Comparison of ENCODE assay signal across 14 mouse cellular contexts in the genomic region with DNA sequence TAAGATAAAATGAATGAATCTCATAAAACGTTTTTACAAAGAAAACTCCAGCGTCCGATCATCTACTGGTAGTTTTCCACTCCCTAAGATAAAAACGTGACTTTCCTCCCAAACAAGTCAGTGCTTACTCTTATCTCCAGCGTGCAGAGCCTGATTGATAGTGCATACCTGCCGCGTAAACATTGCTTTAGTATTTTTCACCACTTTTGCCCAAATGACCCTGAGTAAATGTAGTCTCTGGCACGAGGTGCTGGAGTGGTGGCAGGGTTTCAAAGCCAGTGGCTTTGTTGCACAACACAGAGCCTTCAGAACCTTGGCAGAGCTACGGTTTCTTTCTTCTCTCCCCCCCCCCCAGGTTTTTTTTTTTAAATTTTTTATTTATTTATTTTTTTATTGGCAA. TPM values are rescaled to one million over a fixed set of nuclear protein-coding genes. Genes with fewer than 3 reads are reported as not detected.
DNase-seq lines count a peak whose midpoint lies in the region; ATAC-seq and TF ChIP-seq lines count a peak whose summit lies in the region.
"Had no signal": no experiment of that assay in that cellular context is flagged by ENCODE, and none has a peak within 500 bp of the region (broad histone marks: within the 10 kb centered on the region; RNA-seq: fewer than 3 reads in every experiment).

No protein-coding gene starts in this region.

- H3K9me3 ChIP-seq in heart, embryonic 14.5 days (ENCODE audit: control insufficient read depth, low read length), result no peaks in the 10 kb centered on the region
- H3K9me3 ChIP-seq in MEL (replicated peaks; ENCODE audit: insufficient read depth, low read length), result no peaks in the 10 kb centered on the region
- no peaks in the 10 kb centered on the region for H3K9me3 ChIP-seq in midbrain, embryonic 14.5 days (ENCODE audit: control insufficient read depth, low read length)
- H3K9me3 ChIP-seq in hindbrain, embryonic 12.5 days (replicated peaks), result no peaks in the 10 kb centered on the region
- H3K9me3 ChIP-seq: hindbrain, embryonic 15.5 days had no signal

- peak in 1 of 2 experiments; percentile 50; a peak in 3 of 4 replicates for TF ChIP-seq EP300 in MEL (IDR thresholded peaks at IDR 0.05; ENCODE audit: low read depth in 1 of 2, low read length in 2 of 2)

- TF ChIP-seq RAD21 in MEL (IDR thresholded peaks at IDR 0.05; ENCODE audit: low read depth, low read length), result no peak

- no peaks in the 10 kb centered on the region for H3K79me2 ChIP-seq in MEL (ENCODE audit: control insufficient read depth, insufficient read depth, low read length, poor library complexity)

- no peaks in the 10 kb centered on the region for H3K4me1 ChIP-seq in heart, embryonic 14.5 days (ENCODE audit: control insufficient read depth in 2 of 2, insufficient read depth in 2 of 2, low read length in 2 of 2)
- peaks cover 0 to 3% of the 10 kb centered on the region in 2 experiments; a peak in 2 of 4 replicates for H3K4me1 ChIP-seq in MEL (ENCODE audit: control insufficient read depth in 1 of 2, insufficient read depth in 2 of 2, low read length in 2 of 2)
- no peaks in the 10 kb centered on the region for H3K4me1 ChIP-seq in midbrain, embryonic 14.5 days (ENCODE audit: control insufficient read depth, insufficient read depth, low read length)
- no peaks in the 10 kb centered on the region for H3K4me1 ChIP-seq in hindbrain, embryonic 12.5 days
- H3K4me1 ChIP-seq: hindbrain, embryonic 15.5 days had no signal

- ATAC-seq in heart, embryonic 14.5 days (ENCODE audit: insufficient number of reproducible peaks, insufficient read depth, low FRiP score, low read depth), result no peak
- no peak for ATAC-seq in midbrain, embryonic 14.5 days (ENCODE audit: low FRiP score, low TSS enrichment)
- no peak for ATAC-seq in hindbrain, embryonic 12.5 days (ENCODE audit: low FRiP score)
- ATAC-seq: CD4-positive, CD25-positive, alpha-beta regulatory T cell, adult 4 months; forebrain, embryonic 16.5 days had no signal

- WGBS in heart, embryonic 14.5 days, result 40% methylated on average over 9 of the region's 9 CpGs
- 91% methylated on average over 9 of the region's 9 CpGs for WGBS in midbrain, embryonic 14.5 days
- 83% methylated on average over 9 of the region's 9 CpGs for WGBS in hindbrain, embryonic 12.5 days

- no peak for TF ChIP-seq CTCF in MEL (IDR thresholded peaks at IDR 0.05 in 2 of 3, conservative IDR thresholded peaks at IDR 0.05 in 1 of 3; ENCODE audit: control insufficient read depth in 1 of 3, insufficient read depth in 1 of 3, low read depth in 2 of 3, low read length in 3 of 3, poor library complexity in 1 of 3, severe bottlenecking in 1 of 3)

- no peak overlapping the region for H3K4me3 ChIP-seq in heart, embryonic 14.5 days (ENCODE audit: control insufficient read depth in 1 of 2, insufficient read depth in 1 of 2, low read depth in 1 of 2, low read length in 2 of 2)
- H3K4me3 ChIP-seq in MEL (ENCODE audit: control insufficient read depth in 1 of 2, insufficient read depth in 1 of 2, low read depth in 2 of 2, low read length in 2 of 2), result 0 out of 4 replicates have a peak overlapping the region, but pooled peaks of 1 of the 2 experiments have one; percentile 21
- no peak overlapping the region for H3K4me3 ChIP-seq in midbrain, embryonic 14.5 days (replicated peaks; ENCODE audit: low read depth, low read length)
- H3K4me3 ChIP-seq in hindbrain, embryonic 12.5 days, result no peak overlapping the region
- H3K4me3 ChIP-seq: hindbrain, embryonic 15.5 days had no signal

- no peak overlapping the region for H3K9ac ChIP-seq in heart, embryonic 14.5 days (ENCODE audit: low read length)
- no peak overlapping the region for H3K9ac ChIP-seq in MEL (ENCODE audit: control insufficient read depth, low read depth, low read length, poor library complexity, severe bottlenecking)
- H3K9ac ChIP-seq in midbrain, embryonic 14.5 days (replicated peaks; ENCODE audit: low read length), result no peak overlapping the region
- H3K9ac ChIP-seq in hindbrain, embryonic 12.5 days, result no peak overlapping the region
- H3K9ac ChIP-seq: hindbrain, embryonic 15.5 days; liver, embryonic 14.5 days had no signal

- H3K27ac ChIP-seq in heart, embryonic 14.5 days (replicated peaks in 1 of 2; ENCODE audit: control insufficient read depth in 1 of 2, insufficient read depth in 1 of 2, low read depth in 2 of 2, low read length in 2 of 2), result no peak overlapping the region
- no peak overlapping the region for H3K27ac ChIP-seq in MEL (ENCODE audit: control insufficient read depth, low read depth, low read length)
- no peak overlapping the region for H3K27ac ChIP-seq in midbrain, embryonic 14.5 days (replicated peaks; ENCODE audit: low read depth, low read length)
- no peak overlapping the region for H3K27ac ChIP-seq in hindbrain, embryonic 12.5 days
- H3K27ac ChIP-seq: hindbrain, embryonic 15.5 days; liver, embryonic 14.5 days had no signal

- H3K27me3 ChIP-seq in heart, embryonic 14.5 days (ENCODE audit: control insufficient read depth, insufficient read depth, low read length), result no peaks in the 10 kb centered on the region
- H3K27me3 ChIP-seq in MEL (ENCODE audit: control insufficient read depth in 1 of 2, insufficient read depth in 2 of 2, low read length in 2 of 2), result no peaks in the 10 kb centered on the region
- no peaks in the 10 kb centered on the region for H3K27me3 ChIP-seq in midbrain, embryonic 14.5 days (ENCODE audit: control insufficient read depth, insufficient read depth, low read length)
- H3K27me3 ChIP-seq in hindbrain, embryonic 12.5 days, result no peaks in the 10 kb centered on the region
- H3K27me3 ChIP-seq: hindbrain, embryonic 15.5 days had no signal

- no peak for TF ChIP-seq POLR2A in MEL (IDR thresholded peaks at IDR 0.05; ENCODE audit: control insufficient read depth in 1 of 2, insufficient read depth in 1 of 2, low read depth in 1 of 2, low read length in 2 of 2, poor library complexity in 1 of 2)

- DNase-seq in heart, adult 8-10 months (ENCODE audit: low spot score), result no peak
- DNase-seq in MEL (ENCODE audit: low read depth, low spot score), result peak; percentile 14
- peak; percentile 77 for DNase-seq in adrenal gland, postnatal 10 days
- DNase-seq in lung, postnatal 14 days, result peak; percentile 36
- DNase-seq in midbrain, embryonic 14.5 days, result no peak
- DNase-seq in embryo, embryonic 11 days, result no peak
- DNase-seq: kidney, adult 9 months; thymus, postnatal 14 days had no signal

- peak overlapping the region; percentile 18 for H3K4me2 ChIP-seq in heart, embryonic 14.5 days (ENCODE audit: low read length)
- no peak overlapping the region for H3K4me2 ChIP-seq in midbrain, embryonic 14.5 days (ENCODE audit: low read length)
- H3K4me2 ChIP-seq in hindbrain, embryonic 12.5 days (replicated peaks), result no peak overlapping the region
- H3K4me2 ChIP-seq: hindbrain, embryonic 15.5 days had no signal

- H3K36me3 ChIP-seq in heart, embryonic 14.5 days (ENCODE audit: control insufficient read depth, insufficient read depth, low read length), result no peaks in the 10 kb centered on the region
- H3K36me3 ChIP-seq in MEL (ENCODE audit: control insufficient read depth in 1 of 2, insufficient read depth in 2 of 2, low read length in 2 of 2), result no peaks in the 10 kb centered on the region
- H3K36me3 ChIP-seq in midbrain, embryonic 14.5 days (ENCODE audit: control insufficient read depth, insufficient read depth, low read length), result no peaks in the 10 kb centered on the region
- no peaks in the 10 kb centered on the region for H3K36me3 ChIP-seq in hindbrain, embryonic 12.5 days
- H3K36me3 ChIP-seq: hindbrain, embryonic 15.5 days had no signal

TF ChIP-seq in MEL, 35 proteins besides CTCF, POLR2A, EP300 and RAD21:
- TF ChIP-seq USF2 (IDR thresholded peaks at IDR 0.05; ENCODE audit: borderline replicate concordance in 1 of 2, insufficient read depth in 1 of 2, low read depth in 1 of 2, low read length in 2 of 2) (no peak), CHD2 (IDR thresholded peaks at IDR 0.05; ENCODE audit: low read length) (no peak), TAL1 (IDR thresholded peaks at IDR 0.05; ENCODE audit: low read length) (no peak), ETS1 (IDR thresholded peaks at IDR 0.05; ENCODE audit: low read depth, low read length) (no peak), POLR2AphosphoS2 (IDR thresholded peaks at IDR 0.05; ENCODE audit: low read length) (no peak), GATA1 (IDR thresholded peaks at IDR 0.05; ENCODE audit: low read depth, low read length) (peak; percentile 55), RCOR1 (IDR thresholded peaks at IDR 0.05; ENCODE audit: low read depth, low read length) (peak; percentile 67; the same call in 1 of the 2 replicates), HCFC1 (IDR thresholded peaks at IDR 0.05; ENCODE audit: low read depth, low read length) (no peak), BHLHE40 (IDR thresholded peaks at IDR 0.05; ENCODE audit: borderline replicate concordance, low read depth, low read length) (peak; percentile 96), SIN3A (IDR thresholded peaks at IDR 0.05; ENCODE audit: low read length) (no peak), NRF1 (IDR thresholded peaks at IDR 0.05; ENCODE audit: insufficient read depth, low read depth, low read length, poor library complexity, severe bottlenecking) (no peak), E2F4 (IDR thresholded peaks at IDR 0.05; ENCODE audit: borderline replicate concordance, low read depth, low read length) (no peak), MAX (IDR thresholded peaks at IDR 0.05; ENCODE audit: low read length) (no peak), TCF12 (IDR thresholded peaks at IDR 0.05; ENCODE audit: low read depth, low read length) (peak; percentile 57; the same call in 1 of the 2 replicates)

RNA-seq across cellular contexts. Expression of a gene that starts 44.7 kb away (rescaled TPM):
- polyA plus RNA-seq in heart, embryonic 14.5 days (2014; fragmentation: Nextera tagmentation; extraction: Ambion mirVana), result 62.9 and 66.4 TPM in 2 replicates
- 10 to 100 TPM; 22.3 to 23.3 (median 22.4) TPM for total RNA-seq in heart, adult 8-10 months (2022)
- total RNA-seq in MEL (2012; rRNA removed), result not detected in 2 replicates
- under 1 TPM in 1 of 2 experiments, not detected in 1; 0.07 TPM for polyA plus RNA-seq in MEL (2012; ENCODE audit: insufficient read depth in 1 of 2, insufficient read length in 2 of 2, low read depth in 1 of 2, low replicate concordance in 2 of 2, missing spikeins in 1 of 2)
- total RNA-seq in adrenal gland, postnatal 10 days (2021), result 10 to 100 TPM; 39.4 to 41.3 TPM
- 39.5 and 40.1 TPM in 2 replicates for polyA plus RNA-seq in midbrain, embryonic 14.5 days (2014; fragmentation: Nextera tagmentation; extraction: Ambion mirVana)
- 35.6 and 46.7 TPM in 2 replicates for polyA plus RNA-seq in hindbrain, embryonic 12.5 days (2016; fragmentation: Nextera tagmentation; extraction: Ambion mirVana)

Comparison
In these comparisons a context has a peak if more than half of its experiments do, and no peak if none do; other contexts are left out.
1. DNase-seq: peak in MEL (single experiment), adrenal gland, postnatal 10 days (single experiment) and lung, postnatal 14 days (single experiment); none in heart, adult 8-10 months (single experiment), midbrain, embryonic 14.5 days (single experiment) and embryo, embryonic 11 days (single experiment).
2. RNA of a gene that starts 44.7 kb away (polyA plus RNA-seq): 62.9 to 66.4 TPM in heart, embryonic 14.5 days, 39.5 to 40.1 TPM in midbrain, embryonic 14.5 days and 35.6 to 46.7 TPM in hindbrain, embryonic 12.5 days; 0.07 TPM in MEL; every median in the first group is over 10 times any median in the second.